Mouse (Mus musculus) CH12.LX (cell line): ENCODE results near the gene Gm20388. TPM values are rescaled to one million over a fixed set of nuclear protein-coding genes. Genes with fewer than 3 reads are reported as not detected.
A peak's percentile ranks its signal among the peaks of the same experiment; 100 is the strongest.

Source experiments
- DNase-seq: peaks from one replicate; pipeline ENCODE4 v3.0.0-alpha.2; 2013; ENCODE audit errors: extremely low read depth
- H3K27ac ChIP-seq: 2 replicates; pipeline ENCODE4 v1.5.1; 2012; ENCODE audit warnings: low read depth, mild to moderate bottlenecking, control low read depth, moderate library complexity; ENCODE audit not compliant: insufficient read depth
- H3K27me3 ChIP-seq: replicated peaks from 2 replicates; pipeline ENCODE3; 2012; ENCODE audit warnings: inconsistent platforms
- H3K36me3 ChIP-seq, 2 experiments: replicated peaks in 1 of 2; 2 replicates each; pipeline versions ENCODE3 to v1.6.1; 2012; ENCODE audit warnings: inconsistent platforms in 1 of 2, low read length in 1 of 2, mild to moderate bottlenecking in 1 of 2, mixed read lengths in 1 of 2, moderate library complexity in 1 of 2; ENCODE audit not compliant: control insufficient read depth in 1 of 2, insufficient read depth in 1 of 2
- H3K4me1 ChIP-seq, 2 experiments: 2 replicates each; pipeline ENCODE4 v1.6.1; 2012; ENCODE audit warnings: inconsistent platforms in 1 of 2, moderate library complexity in 1 of 2; ENCODE audit not compliant: insufficient read depth in 2 of 2, control insufficient read depth in 1 of 2
- H3K4me2 ChIP-seq: 2 replicates; pipeline ENCODE4 v1.6.1; 2012; ENCODE audit warnings: low read depth, mild to moderate bottlenecking, control low read depth; ENCODE audit not compliant: poor library complexity, insufficient read depth, severe bottlenecking
- H3K4me3 ChIP-seq, 3 experiments: fragments of 150-350 bp in 1 of 3; sonication (generic) in 1 of 3; replicated peaks in 1 of 3; 2 replicates each; pipeline versions ENCODE3 to v1.5.1; 2011 to 2012; ENCODE audit warnings: low read depth in 2 of 3, low read length in 2 of 3, mild to moderate bottlenecking in 2 of 3, moderate library complexity in 2 of 3, control low read depth in 1 of 3, improper control_type of control experiment in 1 of 3, inconsistent platforms in 1 of 3, mixed read lengths in 1 of 3; ENCODE audit not compliant: poor library complexity in 1 of 3
- H3K79me2 ChIP-seq: replicated peaks from 2 replicates; pipeline ENCODE4 v1.6.1; 2012; ENCODE audit warnings: mild to moderate bottlenecking, moderate library complexity; ENCODE audit not compliant: control insufficient read depth, poor library complexity, insufficient read depth, severe bottlenecking; ENCODE audit errors: extremely low read depth
- H3K9ac ChIP-seq: 2 replicates; pipeline ENCODE4 v1.6.1; 2012; ENCODE audit warnings: low read depth, mild to moderate bottlenecking, control low read depth, moderate library complexity; ENCODE audit not compliant: insufficient read depth
- H3K9me3 ChIP-seq: replicated peaks from 2 replicates; pipeline ENCODE3; 2012; ENCODE audit warnings: low read length, inconsistent platforms, mixed read lengths
- CTCF ChIP-seq, 2 experiments: IDR thresholded peaks in 1 of 2; conservative IDR thresholded peaks in 1 of 2; 2 replicates each; pipeline ENCODE4 v1.5.1; 2011 to 2012; ENCODE audit warnings: low read depth in 2 of 2, low read length in 2 of 2, improper control_type of control experiment in 1 of 2, inconsistent platforms in 1 of 2, mild to moderate bottlenecking in 1 of 2, moderate library complexity in 1 of 2
- E2F4 ChIP-seq: IDR thresholded peaks from 2 replicates; pipeline ENCODE4 v1.6.1; 2011; ENCODE audit warnings: low read depth, low read length, improper control_type of control experiment; ENCODE audit not compliant: insufficient replicate concordance
- ELF1 ChIP-seq: IDR thresholded peaks from 2 replicates; pipeline ENCODE4 v1.6.1; 2014; ENCODE audit warnings: low read depth, mild to moderate bottlenecking, inconsistent platforms, low read length, improper control_type of control experiment
- JUN ChIP-seq: IDR thresholded peaks from 2 replicates; pipeline ENCODE4 v1.6.1; 2011; ENCODE audit warnings: low read depth, mild to moderate bottlenecking, low read length, improper control_type of control experiment, moderate library complexity; ENCODE audit not compliant: insufficient read depth
- KAT2A ChIP-seq: IDR thresholded peaks from 2 replicates; pipeline ENCODE4 v1.6.1; 2012; ENCODE audit warnings: low read length, improper control_type of control experiment, inconsistent platforms; ENCODE audit not compliant: insufficient replicate concordance
- MAX ChIP-seq: IDR thresholded peaks from 2 replicates; pipeline ENCODE4 v1.6.1; 2011; ENCODE audit warnings: low read length, improper control_type of control experiment
- MEF2A ChIP-seq: IDR thresholded peaks from 2 replicates; pipeline ENCODE4 v1.6.1; 2014; ENCODE audit warnings: low read depth, mild to moderate bottlenecking, inconsistent platforms, low read length, improper control_type of control experiment, borderline replicate concordance
- MYC ChIP-seq: IDR thresholded peaks from 2 replicates; pipeline ENCODE4 v1.6.1; 2011; ENCODE audit warnings: low read depth, mild to moderate bottlenecking, improper control_type of control experiment, low read length
- NRF1 ChIP-seq: IDR thresholded peaks from 2 replicates; pipeline ENCODE4 v1.6.1; 2014; ENCODE audit warnings: low read depth, mild to moderate bottlenecking, inconsistent platforms, low read length, improper control_type of control experiment, moderate library complexity
- PAX5 ChIP-seq: IDR thresholded peaks from 2 replicates; pipeline ENCODE4 v1.6.1; 2012; ENCODE audit warnings: low read length, inconsistent platforms, mixed read lengths
- POLR2AphosphoS2 ChIP-seq: IDR thresholded peaks from 2 replicates; pipeline ENCODE4 v1.6.1; 2011; ENCODE audit warnings: low read depth, low read length, improper control_type of control experiment
- RAD21 ChIP-seq: IDR thresholded peaks from 2 replicates; pipeline ENCODE4 v1.6.1; 2011; ENCODE audit warnings: low read depth, mild to moderate bottlenecking, low read length, improper control_type of control experiment, moderate library complexity
- RCOR1 ChIP-seq: conservative IDR thresholded peaks from 2 replicates; pipeline ENCODE4 v1.6.1; 2012; ENCODE audit warnings: low read depth, mild to moderate bottlenecking, inconsistent platforms, low read length, improper control_type of control experiment
- SMC3 ChIP-seq: IDR thresholded peaks from 2 replicates; pipeline ENCODE4 v1.6.1; 2011; ENCODE audit warnings: low read depth, low read length, improper control_type of control experiment
- TCF12 ChIP-seq: IDR thresholded peaks from 2 replicates; pipeline ENCODE4 v1.6.1; 2014; ENCODE audit warnings: low read depth, mild to moderate bottlenecking, inconsistent platforms, low read length, improper control_type of control experiment
- ZNF384 ChIP-seq: IDR thresholded peaks from 2 replicates; pipeline ENCODE4 v1.6.1; 2012; ENCODE audit warnings: low read depth, low read length, improper control_type of control experiment, inconsistent platforms
- dilution Hi-C: fragments of 300-500 bp; cut with MboI; formaldehyde crosslinking; loops from 2 replicates; pipeline ENCODE4 v1.14.3; 2020; ENCODE audit warnings: low sequenced_read_pairs; ENCODE audit not compliant: extremely low pct_unique_long_range_greater_than_20kb, extremely low pct_ligation_motif_present
- in situ Hi-C: fragments of 300-500 bp; cut with MboI; formaldehyde crosslinking; loops from 3 replicates; pipeline ENCODE4 v1.14.3; 2019; ENCODE audit warnings: low sequenced_read_pairs, low pct_ligation_motif_present, low pct_unique_long_range_greater_than_20kb, mixed read lengths
- polyA plus RNA-seq: library from polyadenylated mRNA; unstranded; fragments of >175 nt; gene quantifications from 2 replicates; pipeline ENCODE4 v1.2.1, GENCODE M21; 2012; ENCODE audit warnings: low read depth; ENCODE audit not compliant: insufficient read length
- total RNA-seq, 2 experiments: library from RNA; depleted of rRNA; stranded (reverse); fragments of 300-350 nt in 1 of 2; fragments of >200 nt in 1 of 2; gene quantifications; 2 replicates each; pipeline ENCODE4 v1.2.3; 2012 to 2014

Gm20388 gene
- total and polyA plus RNA-seq, 3 experiments, result 14.8 to 26.3 (median 22.2) TPM

- dilution Hi-C loops, result no loop called here
- no peak for TF ChIP-seq POLR2AphosphoS2
- TF ChIP-seq NRF1, result no peak
- no peak for TF ChIP-seq E2F4
- TF ChIP-seq ELF1, result no peak
- TF ChIP-seq ZNF384, result no peak
- no peak for TF ChIP-seq PAX5
- TF ChIP-seq MEF2A, result no peak
- no peak for TF ChIP-seq SMC3
- TF ChIP-seq JUN, result no peak
- TF ChIP-seq CTCF (conservative IDR thresholded peaks at IDR 0.05 in 1 of 2, IDR thresholded peaks at IDR 0.05 in 1 of 2; ENCODE audit: low read depth in 2 of 2, low read length in 2 of 2), result no peak
- Histone ChIP-seq H3K79me2 (no peaks in the 10 kb centered on the region), H3K4me2 (no peak overlapping the region), H3K27ac (no peak overlapping the region), H3K4me3 (no peak overlapping the region), H3K9ac (no peak overlapping the region), H3K36me3 (peaks cover 0 to 8% of the 10 kb centered on the region in 2 experiments), H3K27me3 (no peaks in the 10 kb centered on the region), H3K9me3 (no peaks in the 10 kb centered on the region), H3K4me1 (peaks cover 0 to 3% of the 10 kb centered on the region in 2 experiments; a peak in 1 of 4 replicates)
- no peak for DNase-seq
- in situ Hi-C loops, result no loop called here
Measured at GRCm38 (mm10) chr8:123353216-123353615, 3442.6 kb downstream of the Gm20388 start.

GRCm38 (mm10) chr8:123361082-123361739, 3450.6 kb downstream of the Gm20388 start:
- peak; percentile 74 for DNase-seq
- Histone ChIP-seq H3K4me3 (no peak overlapping the region), H3K9me3 (no peaks in the 10 kb centered on the region), H3K4me2 (no peak overlapping the region), H3K27ac (no peak overlapping the region), H3K36me3 (peaks cover 0 to 17% of the 10 kb centered on the region in 2 experiments), H3K4me1 (peaks cover 0 to 6% of the 10 kb centered on the region in 2 experiments; a peak in 1 of 4 replicates), H3K79me2 (no peaks in the 10 kb centered on the region), H3K9ac (no peak overlapping the region), H3K27me3 (no peaks in the 10 kb centered on the region)
- dilution Hi-C loops (no loop called here), in situ Hi-C loops (loop anchor here (5.0 kb wide), 1 partner anchor 34 kb away; no protein-coding TSS in a partner anchor)
- TF ChIP-seq RCOR1 (no peak), TCF12 (no peak), MAX (peak; percentile 34; the same call in 1 of the 2 replicates), KAT2A (no peak), MYC (peak; percentile 81; the same call in 1 of the 2 replicates), CTCF (conservative IDR thresholded peaks at IDR 0.05 in 1 of 2, IDR thresholded peaks at IDR 0.05 in 1 of 2; ENCODE audit: low read depth in 2 of 2, low read length in 2 of 2) (peak; percentile 91 to 94), SMC3 (peak; percentile 83), ZNF384 (peak; percentile 83), RAD21 (peak; percentile 87)
